Mouse (Mus musculus) midbrain, embryonic 11.5 days (tissue): ENCODE results near the gene Rbfox2. TPM values are rescaled to one million over a fixed set of nuclear protein-coding genes. Genes with fewer than 3 reads are reported as not detected.

Source experiments
- ATAC-seq: fragments of 200-750 bp; cut with Nextera tagmentation; 2 replicates; pipeline ENCODE4 v1.8.0; 2017; ENCODE audit warnings: moderate TSS enrichment, moderate library complexity; ENCODE audit not compliant: low FRiP score
- DNase-seq: peaks from one replicate; pipeline ENCODE4 v3.0.0; 2015; ENCODE audit warnings: low spot score; ENCODE audit errors: missing footprints
- H3K27ac ChIP-seq: fragments of 300-500 bp; sonication (generic); 2 replicates; pipeline ENCODE4 v1.5.1; 2014; ENCODE audit warnings: low read depth, low read length
- H3K27me3 ChIP-seq: fragments of 300-500 bp; sonication (generic); 2 replicates; pipeline ENCODE4 v1.6.1; 2014; ENCODE audit warnings: mild to moderate bottlenecking, low read length, moderate library complexity, mixed read lengths; ENCODE audit not compliant: control insufficient read depth, insufficient read depth
- H3K36me3 ChIP-seq: fragments of 300-500 bp; sonication (generic); 2 replicates; pipeline ENCODE4 v1.6.1; 2014; ENCODE audit warnings: mild to moderate bottlenecking, low read length, moderate library complexity, mixed read lengths; ENCODE audit not compliant: control insufficient read depth, insufficient read depth
- H3K4me1 ChIP-seq: fragments of 300-500 bp; sonication (generic); 2 replicates; pipeline ENCODE4 v1.6.1; 2014; ENCODE audit warnings: low read length; ENCODE audit not compliant: control insufficient read depth, insufficient read depth
- H3K4me2 ChIP-seq: fragments of 300-500 bp; sonication (generic); 2 replicates; pipeline ENCODE4 v1.6.1; 2014; ENCODE audit warnings: mild to moderate bottlenecking, moderate library complexity
- H3K4me3 ChIP-seq: fragments of 300-500 bp; sonication (generic); 2 replicates; pipeline ENCODE4 v1.5.1; 2014; ENCODE audit warnings: low read depth, low read length
- H3K9ac ChIP-seq: fragments of 300-500 bp; sonication (generic); 2 replicates; pipeline ENCODE4 v1.6.1; 2014; ENCODE audit warnings: low read length
- H3K9me3 ChIP-seq: fragments of 300-500 bp; sonication (generic); 2 replicates; pipeline ENCODE4 v1.6.1; 2016; ENCODE audit warnings: low read length; ENCODE audit not compliant: control insufficient read depth
- WGBS: fragments of 180-500 bp; shearing (Covaris S2); extraction: QIAGEN DNeasy Blood & Tissue Kit; methylation state at CpG from one replicate; pipeline ENCODE4 v1.1.7; 2014; 5-methylcytosine and 5-hydroxymethylcytosine counted together
- polyA plus RNA-seq: library from polyadenylated mRNA; unstranded; fragments of >200 nt; fragmentation: Nextera tagmentation; extraction: Ambion mirVana; gene quantifications from 2 replicates; pipeline ENCODE4 v1.2.1, GENCODE M21; 2014

Gene Rbfox2
- polyA plus RNA-seq, 1 experiment from 2014 or later = 73.2 TPM

- no peak overlapping the region for H3K4me2 ChIP-seq
- DNase-seq = no peak
- H3K4me3 ChIP-seq = no peak overlapping the region
- no peak overlapping the region for H3K27ac ChIP-seq
- H3K36me3 ChIP-seq = no peaks in the 10 kb centered on the region
- no peak overlapping the region for H3K9ac ChIP-seq
- no peak for ATAC-seq
- no peaks in the 10 kb centered on the region; the same call in 1 of the 2 replicates for H3K27me3 ChIP-seq
- peaks cover 5% of the 10 kb centered on the region; the same call in 1 of the 2 replicates for H3K4me1 ChIP-seq
- 33% methylated on average over 6 of the region's 6 CpGs for WGBS
- no peaks in the 10 kb centered on the region for H3K9me3 ChIP-seq
Measured at GRCm38 (mm10) chr15:77313701-77314100, 6.9 kb upstream of the Rbfox2 start.

- Histone ChIP-seq H3K36me3 (no peaks in the 10 kb centered on the region), H3K9me3 (no peaks in the 10 kb centered on the region), H3K27me3 (no peaks in the 10 kb centered on the region; the same call in 1 of the 2 replicates), H3K4me2 (no peak overlapping the region), H3K27ac (no peak overlapping the region), H3K4me3 (no peak overlapping the region), H3K9ac (no peak overlapping the region), H3K4me1 (peaks cover 5% of the 10 kb centered on the region; the same call in 1 of the 2 replicates)
- 98% methylated on average over 7 of the region's 7 CpGs for WGBS
- ATAC-seq = no peak
- DNase-seq = no peak
Measured at GRCm38 (mm10) chr15:77312796-77313195, 6.0 kb upstream of the Rbfox2 start.

GRCm38 (mm10) chr15:77307767-77308495 is 1.1 kb upstream of the Rbfox2 start:
- Histone ChIP-seq H3K9me3 (no peaks in the 10 kb centered on the region), H3K27ac (no peak overlapping the region), H3K27me3 (no peaks in the 10 kb centered on the region; the same call in 1 of the 2 replicates), H3K36me3 (no peaks in the 10 kb centered on the region), H3K4me3 (no peak overlapping the region), H3K4me1 (peaks cover 23% of the 10 kb centered on the region), H3K4me2 (no peak overlapping the region), H3K9ac (no peak overlapping the region; the same call in 1 of the 2 replicates)
- ATAC-seq (no peak), DNase-seq (no peak)
- 78% methylated on average over 4 of the region's 4 CpGs for WGBS

GRCm38 (mm10) chr15:77305852-77306546 is 805 bp downstream of the Rbfox2 start:
- no peaks in the 10 kb centered on the region for H3K9me3 ChIP-seq
- H3K27ac ChIP-seq = peak overlapping the region; percentile 99
- DNase-seq = peak; percentile 95
- peak overlapping the region; percentile 90 for H3K4me3 ChIP-seq
- H3K9ac ChIP-seq = peak overlapping the region; percentile 97
- H3K4me2 ChIP-seq = peak overlapping the region; percentile 71
- H3K36me3 ChIP-seq = no peaks in the 10 kb centered on the region
- H3K27me3 ChIP-seq = no peaks in the 10 kb centered on the region; the same call in 1 of the 2 replicates
- peak; percentile 59 for ATAC-seq
- WGBS = under 1% methylated on average over 43 of the region's 54 CpGs
- H3K4me1 ChIP-seq = peaks cover 23% of the 10 kb centered on the region

- Histone ChIP-seq H3K9me3 (no peaks in the 10 kb centered on the region), H3K27ac (no peak overlapping the region; the same call in 1 of the 2 replicates), H3K36me3 (no peaks in the 10 kb centered on the region), H3K4me2 (peak overlapping the region; percentile 71), H3K9ac (peak overlapping the region; percentile 97), H3K27me3 (no peaks in the 10 kb centered on the region; the same call in 1 of the 2 replicates), H3K4me3 (peak overlapping the region; percentile 90), H3K4me1 (peaks cover 23% of the 10 kb centered on the region)
- 15% methylated on average over 3 of the region's 3 CpGs for WGBS
- ATAC-seq (no peak), DNase-seq (no peak)
Measured at GRCm38 (mm10) chr15:77304960-77305359, 1.8 kb downstream of the Rbfox2 start.

GRCm38 (mm10) chr15:77301122-77301521 is 5.7 kb downstream of the Rbfox2 start:
- Histone ChIP-seq H3K4me1 (peaks cover 23% of the 10 kb centered on the region), H3K27ac (no peak overlapping the region), H3K4me3 (no peak overlapping the region), H3K36me3 (no peaks in the 10 kb centered on the region), H3K9ac (no peak overlapping the region), H3K27me3 (no peaks in the 10 kb centered on the region), H3K4me2 (no peak overlapping the region), H3K9me3 (no peaks in the 10 kb centered on the region)
- WGBS = 74% methylated on average over 6 of the region's 6 CpGs
- DNase-seq = no peak
- ATAC-seq = no peak

- WGBS = 72% methylated on average over 3 of the region's 3 CpGs
- no peak overlapping the region for H3K27ac ChIP-seq
- no peaks in the 10 kb centered on the region for H3K9me3 ChIP-seq
- H3K27me3 ChIP-seq = no peaks in the 10 kb centered on the region
- H3K36me3 ChIP-seq = no peaks in the 10 kb centered on the region
- H3K9ac ChIP-seq = no peak overlapping the region
- ATAC-seq = no peak
- H3K4me3 ChIP-seq = no peak overlapping the region
- no peak for DNase-seq
- H3K4me1 ChIP-seq = peaks cover 4% of the 10 kb centered on the region
- no peak overlapping the region for H3K4me2 ChIP-seq
Measured at GRCm38 (mm10) chr15:77298564-77298963, 8.2 kb downstream of the Rbfox2 start.

GRCm38 (mm10) chr15:77296635-77297034 is 10.2 kb downstream of the Rbfox2 start:
- Histone ChIP-seq H3K9ac (no peak overlapping the region), H3K27me3 (no peaks in the 10 kb centered on the region), H3K27ac (no peak overlapping the region), H3K4me3 (no peak overlapping the region), H3K9me3 (no peaks in the 10 kb centered on the region), H3K4me2 (no peak overlapping the region), H3K4me1 (no peaks in the 10 kb centered on the region), H3K36me3 (no peaks in the 10 kb centered on the region)
- ATAC-seq (no peak), DNase-seq (no peak)
- WGBS = 67% methylated on average over 2 of the region's 2 CpGs

- H3K9me3 ChIP-seq = no peaks in the 10 kb centered on the region
- no peak overlapping the region for H3K27ac ChIP-seq
- 92% methylated on average over 3 of the region's 3 CpGs for WGBS
- no peaks in the 10 kb centered on the region for H3K27me3 ChIP-seq
- no peak overlapping the region for H3K9ac ChIP-seq
- no peaks in the 10 kb centered on the region for H3K36me3 ChIP-seq
- no peak overlapping the region for H3K4me3 ChIP-seq
- ATAC-seq (no peak), DNase-seq (no peak)
- H3K4me2 ChIP-seq = no peak overlapping the region
- H3K4me1 ChIP-seq = no peaks in the 10 kb centered on the region
Measured at GRCm38 (mm10) chr15:77293493-77293892, 13.3 kb downstream of the Rbfox2 start.
